Mouse (Mus musculus) heart, adult 2 months (tissue): ENCODE results near the gene Kalrn.

Experiments used
- CTCF ChIP-seq: fragments of 200-600 bp; IDR thresholded peaks from 2 replicates; pipeline ENCODE4 v1.8.1; 2022; ENCODE audit warnings: antibody characterized with exemption, mild to moderate bottlenecking, moderate library complexity
- EP300 ChIP-seq: fragments of 200-500 bp; IDR thresholded peaks from 2 replicates; pipeline ENCODE4 v1.6.1; 2011; ENCODE audit warnings: low read depth, low read length, control low read depth; ENCODE audit not compliant: insufficient read depth
- POLR2A ChIP-seq: fragments of 200-500 bp; IDR thresholded peaks from 2 replicates; pipeline ENCODE4 v1.6.1; 2011; ENCODE audit warnings: mild to moderate bottlenecking, low read depth, low read length, control low read depth; ENCODE audit not compliant: insufficient read depth

GRCm38 (mm10) chr16:34473891-34474290, 99.4 kb downstream of the Kalrn start:
- TF ChIP-seq CTCF (no peak), POLR2A (no peak), EP300 (no peak)
